Mouse (Mus musculus): ENCODE data around the gene Asb3. TPM values are rescaled to one million over a fixed set of nuclear protein-coding genes. Genes with fewer than 3 reads are reported as not detected.
"Not testable (repeated sequence)": the region's sequence is repeated elsewhere in the genome, so short reads cannot be mapped to it uniquely, and the experiment has no call there.

Asb3 gene
- polyA plus RNA-seq, 1 experiment from 2014 or later, result 36.8 TPM

- ATAC-seq (ENCODE audit: insufficient number of reproducible peaks, insufficient read depth, low FRiP score, low TSS enrichment); H3K4me2 ChIP-seq (replicated peaks); H3K36me3 ChIP-seq; H3K4me3 ChIP-seq; H3K27me3 ChIP-seq; H3K4me1 ChIP-seq; H3K9ac ChIP-seq; H3K27ac ChIP-seq; H3K9me3 ChIP-seq: not testable (repeated sequence)
- WGBS, result 74% methylated on average over 1 of the region's 1 CpGs
These were observed 253.2 kb downstream of the Asb3 start for GRCm38 (mm10) chr11:31138394-31138793.

Other genes with a start within 250 kb of the Asb3 start
- gene Acyp2, start 235.8 kb upstream of the Asb3 start, polyA plus RNA-seq (2016; fragmentation: Nextera tagmentation; extraction: Ambion mirVana), result 8.1 TPM in 2 replicates
- gene Psme4, start 113.7 kb upstream of the Asb3 start, polyA plus RNA-seq (2016; fragmentation: Nextera tagmentation; extraction: Ambion mirVana), result 29.7 and 29.8 TPM in 2 replicates
- 0.64 and 0.75 TPM in 2 replicates for gene Gpr75, start 58 bp upstream of the Asb3 start, polyA plus RNA-seq (2016; fragmentation: Nextera tagmentation; extraction: Ambion mirVana)
- 10.5 and 11.2 TPM in 2 replicates for gene Erlec1, start 68.9 kb downstream of the Asb3 start, polyA plus RNA-seq (2016; fragmentation: Nextera tagmentation; extraction: Ambion mirVana)
- gene Chac2, start 100.9 kb downstream of the Asb3 start, polyA plus RNA-seq (2016; fragmentation: Nextera tagmentation; extraction: Ambion mirVana), result 13.0 and 15.7 TPM in 2 replicates